Mouse (Mus musculus) heart, adult 2 months (tissue): ENCODE results near the gene Nrxn3. TPM values are rescaled to one million over a fixed set of nuclear protein-coding genes. Genes with fewer than 3 reads are reported as not detected.

ENCODE experiments used
- DNase-seq, 2 experiments: peaks; one replicate each; pipeline ENCODE4 v3.0.0; 2021
- H3K27ac ChIP-seq: fragments of 200-600 bp; 2 replicates; pipeline ENCODE4 v1.8.1; 2022
- H3K27me3 ChIP-seq: fragments of 200-500 bp; 2 replicates; pipeline ENCODE4 v1.6.1; 2012; ENCODE audit warnings: mild to moderate bottlenecking, low read length, inconsistent platforms, mixed read lengths; ENCODE audit not compliant: control insufficient read depth, insufficient read depth
- H3K36me3 ChIP-seq: fragments of 200-500 bp; 2 replicates; pipeline ENCODE4 v1.6.1; 2012; ENCODE audit warnings: low read length, inconsistent platforms; ENCODE audit not compliant: control insufficient read depth, insufficient read depth
- H3K4me1 ChIP-seq: fragments of 200-500 bp; 2 replicates; pipeline ENCODE4 v1.6.1; 2011; ENCODE audit warnings: low read length; ENCODE audit not compliant: control insufficient read depth, insufficient read depth
- H3K4me3 ChIP-seq: fragments of 200-600 bp; 2 replicates; pipeline ENCODE4 v1.8.1; 2022
- H3K79me2 ChIP-seq: fragments of 200-500 bp; replicated peaks from 2 replicates; pipeline ENCODE4 v1.6.1; 2012; ENCODE audit warnings: mild to moderate bottlenecking, inconsistent platforms, low read length, moderate library complexity, mixed read lengths; ENCODE audit not compliant: control insufficient read depth, insufficient read depth
- H3K9ac ChIP-seq: fragments of 200-500 bp; 2 replicates; pipeline ENCODE4 v1.6.1; 2012; ENCODE audit warnings: low read depth, mild to moderate bottlenecking, control low read depth, inconsistent platforms, low read length, mixed read lengths
- CTCF ChIP-seq: fragments of 200-600 bp; IDR thresholded peaks from 2 replicates; pipeline ENCODE4 v1.8.1; 2022; ENCODE audit warnings: antibody characterized with exemption, mild to moderate bottlenecking, moderate library complexity
- EP300 ChIP-seq: fragments of 200-500 bp; IDR thresholded peaks from 2 replicates; pipeline ENCODE4 v1.6.1; 2011; ENCODE audit warnings: low read depth, low read length, control low read depth; ENCODE audit not compliant: insufficient read depth
- POLR2A ChIP-seq: fragments of 200-500 bp; IDR thresholded peaks from 2 replicates; pipeline ENCODE4 v1.6.1; 2011; ENCODE audit warnings: mild to moderate bottlenecking, low read depth, low read length, control low read depth; ENCODE audit not compliant: insufficient read depth
- WGBS: fragments of 180-500 bp; shearing (Covaris S2); methylation state at CpG from one replicate; pipeline ENCODE4 v1.1.7; 2018; 5-methylcytosine and 5-hydroxymethylcytosine counted together
- intact Hi-C: fragments of 180-260 bp; cut with DNase I; formaldehyde crosslinking; loops from one replicate; pipeline ENCODE4 v1.15.1; 2025
- polyA plus RNA-seq: library from polyadenylated mRNA; depleted of rRNA; stranded (reverse); fragments of >200 nt; gene quantifications from 2 replicates; pipeline ENCODE4 v1.2.3, GENCODE M21; 2012
- total RNA-seq, 2 experiments: library from RNA; stranded (reverse); gene quantifications; 2 replicates each; pipeline ENCODE4 v1.2.3; 2021

Gene Nrxn3
- total and polyA plus RNA-seq, 3 experiments = 0.18 to 0.31 TPM; not detected in 1

GRCm38 (mm10) chr12:89946522-89946921, 1223.8 kb downstream of the Nrxn3 start:
- 25% methylated on average over 5 of the region's 5 CpGs for WGBS
- Histone ChIP-seq H3K36me3 (no peaks in the 10 kb centered on the region), H3K27ac (no peak overlapping the region), H3K27me3 (no peaks in the 10 kb centered on the region), H3K4me1 (no peaks in the 10 kb centered on the region), H3K4me3 (no peak overlapping the region), H3K79me2 (no peaks in the 10 kb centered on the region), H3K9ac (no peak overlapping the region)
- TF ChIP-seq CTCF (no peak), EP300 (no peak), POLR2A (no peak)
- intact Hi-C loops = no loop called here
- no peak for DNase-seq

GRCm38 (mm10) chr12:89953237-89953636, 1230.6 kb downstream of the Nrxn3 start:
- Histone ChIP-seq H3K27me3 (no peaks in the 10 kb centered on the region), H3K4me1 (no peaks in the 10 kb centered on the region; the same call in 1 of the 2 replicates), H3K9ac (no peak overlapping the region), H3K4me3 (no peak overlapping the region), H3K79me2 (no peaks in the 10 kb centered on the region), H3K27ac (no peak overlapping the region), H3K36me3 (no peaks in the 10 kb centered on the region)
- DNase-seq = no peak
- intact Hi-C loops = no loop called here
- TF ChIP-seq EP300 (no peak), CTCF (no peak), POLR2A (no peak)

- no peaks in the 10 kb centered on the region for H3K36me3 ChIP-seq
- no peak overlapping the region for H3K27ac ChIP-seq
- H3K4me3 ChIP-seq = no peak overlapping the region
- H3K79me2 ChIP-seq = no peaks in the 10 kb centered on the region
- H3K4me1 ChIP-seq = no peaks in the 10 kb centered on the region; the same call in 1 of the 2 replicates
- TF ChIP-seq CTCF = no peak
- no peak for DNase-seq
- H3K9ac ChIP-seq = no peak overlapping the region
- H3K27me3 ChIP-seq = no peaks in the 10 kb centered on the region
- 27% methylated on average over 3 of the region's 3 CpGs for WGBS
- intact Hi-C loops = no loop called here
Measured at GRCm38 (mm10) chr12:89953649-89954048, 1231.0 kb downstream of the Nrxn3 start.

GRCm38 (mm10) chr12:89954441-89955070, 1231.9 kb downstream of the Nrxn3 start:
- TF ChIP-seq POLR2A = no peak
- TF ChIP-seq EP300 = no peak
- TF ChIP-seq CTCF = no peak
- Histone ChIP-seq H3K27ac (no peak overlapping the region), H3K79me2 (no peaks in the 10 kb centered on the region), H3K4me3 (no peak overlapping the region), H3K36me3 (no peaks in the 10 kb centered on the region), H3K9ac (no peak overlapping the region), H3K4me1 (no peaks in the 10 kb centered on the region; the same call in 1 of the 2 replicates), H3K27me3 (no peaks in the 10 kb centered on the region)
- 78% methylated on average over 5 of the region's 5 CpGs for WGBS
- intact Hi-C loops = no loop called here
- no peak for DNase-seq

GRCm38 (mm10) chr12:89963073-89963472, 1240.4 kb downstream of the Nrxn3 start:
- Histone ChIP-seq H3K4me1 (no peaks in the 10 kb centered on the region), H3K4me3 (no peak overlapping the region), H3K27me3 (no peaks in the 10 kb centered on the region), H3K27ac (no peak overlapping the region), H3K36me3 (no peaks in the 10 kb centered on the region), H3K9ac (no peak overlapping the region), H3K79me2 (no peaks in the 10 kb centered on the region)
- WGBS = 64% methylated on average over 1 of the region's 1 CpGs
- intact Hi-C loops = no loop called here
- no peak for DNase-seq
- TF ChIP-seq CTCF = no peak
- TF ChIP-seq POLR2A = no peak
- no peak for TF ChIP-seq EP300

GRCm38 (mm10) chr12:89976648-89977047, 1254.0 kb downstream of the Nrxn3 start:
- H3K27me3 ChIP-seq = no peaks in the 10 kb centered on the region
- DNase-seq = no peak
- H3K9ac ChIP-seq = no peak overlapping the region
- no peaks in the 10 kb centered on the region for H3K36me3 ChIP-seq
- no peak overlapping the region for H3K4me3 ChIP-seq
- no peak for TF ChIP-seq EP300
- no peak for TF ChIP-seq CTCF
- no peak for TF ChIP-seq POLR2A
- no peak overlapping the region for H3K27ac ChIP-seq
- intact Hi-C loops = no loop called here
- H3K4me1 ChIP-seq = no peaks in the 10 kb centered on the region
- WGBS = 96% methylated on average over 4 of the region's 4 CpGs
- H3K79me2 ChIP-seq = no peaks in the 10 kb centered on the region
